Mouse (Mus musculus) hindbrain, embryonic 13.5 days (tissue): ENCODE measurements at regions not wholly inside any gene's neighbourhood (a gene's known extent, or its start where the extent isn't known, plus 50 kb on each side); places are given as distances from the start of the nearest gene placed in this dataset.
A peak's percentile ranks its signal among the peaks of the same experiment; 100 is the strongest.

Experiments
- ATAC-seq: fragments of 200-750 bp; cut with Nextera tagmentation; 2 replicates; pipeline ENCODE4 v1.8.0; 2017; ENCODE audit warnings: moderate TSS enrichment; ENCODE audit not compliant: low FRiP score
- H3K27ac ChIP-seq: fragments of 300-500 bp; sonication (generic); 2 replicates; pipeline ENCODE4 v1.5.1; 2015; ENCODE audit warnings: inconsistent platforms, mild to moderate bottlenecking, moderate library complexity
- H3K27me3 ChIP-seq: fragments of 300-500 bp; sonication (generic); 2 replicates; pipeline ENCODE4 v1.6.1; 2015; ENCODE audit warnings: mild to moderate bottlenecking, inconsistent platforms
- H3K36me3 ChIP-seq: fragments of 300-500 bp; sonication (generic); 2 replicates; pipeline ENCODE4 v1.6.1; 2015; ENCODE audit warnings: mild to moderate bottlenecking, inconsistent platforms
- H3K4me1 ChIP-seq: fragments of 300-500 bp; sonication (generic); replicated peaks from 2 replicates; pipeline ENCODE4 v1.6.1; 2015; ENCODE audit warnings: inconsistent platforms
- H3K4me2 ChIP-seq: fragments of 300-500 bp; sonication (generic); 2 replicates; pipeline ENCODE4 v1.6.1; 2015; ENCODE audit warnings: inconsistent platforms, mild to moderate bottlenecking, moderate library complexity
- H3K4me3 ChIP-seq: fragments of 300-500 bp; sonication (generic); 2 replicates; pipeline ENCODE4 v1.5.1; 2015; ENCODE audit warnings: mild to moderate bottlenecking, inconsistent platforms
- H3K9ac ChIP-seq: fragments of 300-500 bp; sonication (generic); 2 replicates; pipeline ENCODE4 v1.6.1; 2015; ENCODE audit warnings: mild to moderate bottlenecking, inconsistent platforms
- H3K9me3 ChIP-seq: fragments of 300-500 bp; sonication (generic); 2 replicates; pipeline ENCODE4 v1.6.1; 2016; ENCODE audit warnings: inconsistent platforms
- WGBS: fragments of 180-500 bp; shearing (Covaris S2); methylation state at CpG from one replicate; pipeline ENCODE4 v1.1.7; 2015; 5-methylcytosine and 5-hydroxymethylcytosine counted together

DNA sequence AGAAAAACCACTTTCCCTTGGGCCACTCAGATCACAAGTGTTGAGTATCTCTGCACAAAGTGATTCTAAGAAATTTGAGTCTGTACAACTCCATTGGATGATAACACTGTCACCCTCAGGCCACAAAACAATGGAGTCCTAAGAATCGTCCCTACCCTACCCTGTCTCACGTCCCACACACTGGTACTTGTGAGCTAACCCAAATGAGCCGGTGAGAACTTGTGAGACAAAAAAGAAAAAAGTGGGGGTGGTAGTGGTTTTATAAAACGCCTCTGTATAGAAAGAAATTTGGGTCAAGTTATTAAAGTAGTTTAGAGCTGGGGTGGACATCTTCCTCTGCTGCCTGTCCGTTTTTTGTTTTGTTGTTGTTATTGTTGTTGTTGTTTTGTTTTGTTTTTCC is 264.8 kb upstream of the 4930412O13Rik start:
- Histone ChIP-seq H3K36me3 (no peaks in the 10 kb centered on the region), H3K9ac (no peak overlapping the region), H3K4me2 (no peak overlapping the region), H3K27me3 (no peaks in the 10 kb centered on the region), H3K4me1 (peaks cover 8% of the 10 kb centered on the region; the same call in 1 of the 2 replicates), H3K27ac (no peak overlapping the region), H3K4me3 (no peak overlapping the region), H3K9me3 (no peaks in the 10 kb centered on the region)
- no peak for ATAC-seq
- WGBS = 82% methylated on average over 5 of the region's 5 CpGs

DNA sequence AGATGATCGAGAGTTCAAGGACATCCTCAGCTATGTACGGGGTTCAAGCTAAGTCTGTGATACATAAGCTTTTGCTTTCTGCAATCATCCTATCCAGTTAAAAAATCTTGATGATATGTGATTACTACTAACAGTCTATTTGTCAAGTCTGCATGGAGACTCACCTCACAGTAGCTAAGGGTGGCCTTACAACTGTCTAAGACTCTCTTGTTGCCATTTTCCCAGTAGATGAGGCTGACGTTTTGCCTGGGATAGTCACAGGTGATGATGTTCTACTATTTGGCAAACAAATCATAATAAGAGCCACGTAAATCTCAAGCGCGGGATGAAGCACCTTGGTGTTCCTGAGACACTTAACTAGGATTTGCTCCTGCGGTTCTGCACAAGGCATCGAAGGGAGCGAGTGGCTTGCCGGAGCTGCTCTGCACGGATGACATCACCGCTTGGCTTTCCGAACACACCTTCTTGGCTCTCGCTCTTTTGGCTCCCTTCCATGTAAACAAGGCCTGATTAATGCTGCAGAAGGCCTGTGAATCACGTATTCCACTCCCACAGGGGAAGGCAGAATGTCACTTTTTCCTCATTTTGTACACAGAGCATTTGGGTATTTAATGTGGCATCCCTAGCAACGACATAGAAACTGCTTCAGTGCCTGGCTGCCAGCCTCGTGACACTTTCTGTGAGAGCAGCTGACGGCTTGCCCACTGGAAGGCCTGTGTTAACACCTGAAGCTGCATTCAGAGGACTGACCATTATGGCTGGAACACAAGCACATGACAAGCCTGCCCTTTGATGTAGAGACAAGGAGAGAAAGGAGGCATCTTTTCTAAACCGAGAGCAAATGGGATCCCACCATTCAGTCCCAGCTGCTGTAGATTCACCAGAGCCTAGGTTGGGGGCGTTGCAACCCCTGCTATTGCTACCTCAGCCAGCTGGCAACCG is 260.5 kb upstream of the 4930412O13Rik start:
- H3K27ac ChIP-seq = no peak overlapping the region
- no peaks in the 10 kb centered on the region for H3K27me3 ChIP-seq
- peak; percentile 90 for ATAC-seq
- 0 out of 2 replicates have a peak overlapping the region, but pooled peaks have one; percentile 10 for H3K4me2 ChIP-seq
- H3K36me3 ChIP-seq = no peaks in the 10 kb centered on the region
- WGBS = 65% methylated on average over 21 of the region's 21 CpGs
- no peak overlapping the region for H3K4me3 ChIP-seq
- H3K9me3 ChIP-seq = no peaks in the 10 kb centered on the region
- no peak overlapping the region for H3K9ac ChIP-seq
- peaks cover 8% of the 10 kb centered on the region; the same call in 1 of the 2 replicates for H3K4me1 ChIP-seq

DNA sequence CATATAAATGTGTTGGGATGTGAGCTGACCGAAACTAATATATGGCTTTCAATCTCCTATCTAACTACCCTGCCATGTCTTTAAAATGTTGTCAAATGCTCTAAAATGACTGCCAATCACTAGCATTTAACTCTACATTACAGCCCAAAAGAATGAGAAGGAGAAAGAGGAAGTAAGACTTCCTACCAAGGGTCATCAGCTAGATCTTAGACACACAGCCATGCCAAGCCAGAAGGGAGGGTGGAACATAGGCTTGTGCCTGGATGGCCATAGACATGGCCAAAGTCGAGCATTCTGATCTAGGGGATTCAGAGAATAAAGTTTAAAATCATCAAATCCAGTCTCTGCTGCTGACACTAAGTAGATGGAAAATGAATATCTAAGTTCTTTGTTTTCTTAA is 257.4 kb upstream of the 4930412O13Rik start:
- H3K9ac ChIP-seq = no peak overlapping the region
- no peak overlapping the region for H3K27ac ChIP-seq
- peaks cover 8% of the 10 kb centered on the region; the same call in 1 of the 2 replicates for H3K4me1 ChIP-seq
- ATAC-seq = no peak
- no peaks in the 10 kb centered on the region for H3K27me3 ChIP-seq
- no peaks in the 10 kb centered on the region for H3K36me3 ChIP-seq
- H3K9me3 ChIP-seq = no peaks in the 10 kb centered on the region
- 89% methylated on average over 2 of the region's 2 CpGs for WGBS
- no peak overlapping the region for H3K4me3 ChIP-seq
- no peak overlapping the region for H3K4me2 ChIP-seq

DNA sequence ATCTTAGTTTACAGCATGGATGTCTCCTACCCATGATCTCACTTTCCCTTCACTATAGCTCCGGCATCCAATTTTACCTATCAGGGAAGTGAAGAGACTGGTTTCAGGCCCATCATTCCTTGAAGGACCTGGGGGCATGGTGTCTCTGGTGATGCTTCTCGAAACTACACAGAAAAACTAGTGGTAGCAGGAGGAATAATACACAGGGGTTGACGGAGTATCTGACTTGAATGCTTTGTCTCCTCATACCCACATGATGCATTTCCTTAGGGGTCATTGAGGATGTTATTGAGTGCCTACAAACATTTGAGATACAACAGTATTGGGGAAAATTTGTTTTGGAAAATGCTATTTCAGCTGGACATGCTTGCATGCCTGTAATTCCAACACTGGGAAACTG is 253.0 kb upstream of the 4930412O13Rik start:
- Histone ChIP-seq H3K4me3 (no peak overlapping the region), H3K4me1 (peaks cover 6% of the 10 kb centered on the region), H3K4me2 (no peak overlapping the region), H3K9ac (no peak overlapping the region), H3K27ac (no peak overlapping the region), H3K36me3 (no peaks in the 10 kb centered on the region), H3K9me3 (no peaks in the 10 kb centered on the region), H3K27me3 (no peaks in the 10 kb centered on the region)
- 89% methylated on average over 3 of the region's 3 CpGs for WGBS
- ATAC-seq = no peak

DNA sequence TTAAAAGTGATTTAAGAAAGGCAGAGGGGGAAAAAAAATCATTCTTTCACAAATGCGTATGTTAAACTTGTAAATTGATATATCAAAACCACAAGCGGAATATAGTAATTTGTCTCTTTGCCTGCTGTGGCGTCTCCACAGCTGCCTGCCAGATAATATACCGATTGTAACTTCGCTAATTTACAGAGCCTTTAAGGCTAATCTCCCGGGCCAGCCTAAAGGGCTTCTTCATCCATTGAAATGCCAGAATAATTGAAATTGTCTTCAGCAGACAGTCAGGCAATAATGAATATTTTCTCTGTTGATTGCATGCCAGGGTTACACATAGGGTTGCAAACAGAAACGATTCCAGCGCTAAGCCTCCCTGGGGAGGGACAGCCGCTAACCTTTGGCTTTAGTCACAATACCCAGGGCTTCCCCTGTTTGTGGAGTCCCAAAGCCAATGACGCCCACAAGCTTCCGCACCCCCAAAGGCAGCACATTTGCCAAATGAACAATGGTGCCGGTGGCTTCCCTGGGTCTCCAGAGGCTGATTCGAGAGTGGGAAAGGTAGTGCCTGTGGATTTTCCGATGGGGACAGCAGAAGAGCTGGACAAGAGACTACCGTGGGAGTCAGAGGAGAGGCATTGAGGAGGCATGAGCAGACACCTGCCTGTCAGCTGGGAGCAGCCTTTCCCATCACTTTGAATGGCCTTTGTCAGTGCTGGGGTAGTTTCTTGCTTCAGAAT is 248.2 kb upstream of the 4930412O13Rik start:
- Histone ChIP-seq H3K4me1 (peaks cover 10% of the 10 kb centered on the region), H3K27ac (no peak overlapping the region), H3K36me3 (no peaks in the 10 kb centered on the region), H3K4me3 (peak overlapping the region; percentile 14), H3K27me3 (no peaks in the 10 kb centered on the region), H3K4me2 (peak overlapping the region; percentile 42), H3K9ac (peak overlapping the region; percentile 19; the same call in 1 of the 2 replicates), H3K9me3 (no peaks in the 10 kb centered on the region)
- ATAC-seq = no peak
- WGBS = 13% methylated on average over 15 of the region's 15 CpGs

DNA sequence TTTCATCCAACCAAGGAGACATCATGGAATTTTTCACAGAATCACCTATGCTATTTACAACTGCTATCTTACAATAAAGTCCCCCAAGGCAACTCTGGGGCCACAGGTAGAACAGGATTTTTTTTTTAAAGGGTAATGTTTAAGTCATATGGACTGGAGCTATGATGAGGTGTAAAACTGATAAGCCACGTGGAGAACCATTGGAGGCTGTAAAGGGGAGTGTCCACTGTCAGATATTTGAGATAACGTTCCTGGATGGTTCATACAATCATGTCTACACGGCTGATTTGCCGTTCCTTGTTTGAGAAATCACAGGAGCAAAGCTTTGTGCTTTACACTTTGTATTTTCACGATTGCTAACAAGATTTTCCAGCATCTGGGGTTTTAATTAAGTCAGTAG is 241.8 kb upstream of the 4930412O13Rik start:
- ATAC-seq = no peak
- H3K36me3 ChIP-seq = no peaks in the 10 kb centered on the region
- H3K9me3 ChIP-seq = no peaks in the 10 kb centered on the region
- H3K9ac ChIP-seq = no peak overlapping the region
- H3K4me2 ChIP-seq = no peak overlapping the region
- H3K27me3 ChIP-seq = no peaks in the 10 kb centered on the region
- no peak overlapping the region for H3K27ac ChIP-seq
- H3K4me1 ChIP-seq = no peaks in the 10 kb centered on the region
- no peak overlapping the region for H3K4me3 ChIP-seq
- WGBS = 62% methylated on average over 5 of the region's 5 CpGs

DNA sequence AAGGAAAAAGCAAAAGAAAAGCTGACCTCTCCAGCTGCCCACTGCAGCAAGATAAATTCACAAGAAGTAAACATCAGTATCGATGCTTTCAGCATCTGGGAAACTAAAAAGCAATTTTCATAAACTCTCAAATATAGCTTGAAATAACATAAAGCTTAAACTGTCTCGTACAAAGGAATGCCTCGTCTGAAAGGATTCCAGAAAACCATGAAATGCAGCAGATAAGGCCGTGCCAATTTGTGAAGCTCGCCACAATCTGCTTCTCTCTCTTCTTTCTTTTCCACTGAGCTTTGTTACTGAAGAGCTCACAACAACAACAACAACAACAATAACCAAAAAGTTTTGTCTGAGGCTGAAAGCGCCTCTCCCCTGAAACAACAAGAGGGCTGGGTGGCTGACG is 239.4 kb upstream of the 4930412O13Rik start:
- Histone ChIP-seq H3K9ac (no peak overlapping the region), H3K36me3 (no peaks in the 10 kb centered on the region), H3K4me1 (no peaks in the 10 kb centered on the region), H3K27ac (no peak overlapping the region), H3K4me2 (no peak overlapping the region), H3K4me3 (no peak overlapping the region), H3K27me3 (no peaks in the 10 kb centered on the region), H3K9me3 (no peaks in the 10 kb centered on the region)
- WGBS = 68% methylated on average over 7 of the region's 7 CpGs
- no peak for ATAC-seq

DNA sequence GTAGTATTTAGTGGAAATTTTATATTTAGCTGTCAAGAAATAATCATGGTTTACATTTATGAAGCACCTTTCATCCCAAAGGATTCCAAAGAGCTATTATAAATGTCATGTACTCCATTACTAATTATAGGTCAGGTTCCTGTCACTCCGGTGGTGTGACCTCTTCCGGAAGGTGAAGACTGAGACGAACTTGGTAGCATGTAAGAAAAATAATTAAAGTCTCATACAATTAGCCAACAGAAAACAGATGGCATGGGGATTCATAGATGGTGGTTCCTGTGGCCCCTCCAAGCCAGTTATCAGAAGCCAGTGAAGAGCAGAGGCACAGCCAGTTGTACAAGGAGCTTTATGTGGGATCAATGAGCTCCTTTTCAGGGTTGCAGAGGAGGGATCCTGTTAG is 238.6 kb upstream of the 4930412O13Rik start:
- H3K4me2 ChIP-seq = no peak overlapping the region
- H3K27me3 ChIP-seq = no peaks in the 10 kb centered on the region
- no peak overlapping the region for H3K27ac ChIP-seq
- no peaks in the 10 kb centered on the region for H3K9me3 ChIP-seq
- H3K4me3 ChIP-seq = no peak overlapping the region
- no peak overlapping the region for H3K9ac ChIP-seq
- no peak for ATAC-seq
- H3K36me3 ChIP-seq = no peaks in the 10 kb centered on the region
- 76% methylated on average over 3 of the region's 3 CpGs for whole genome bisulfite sequencing
- H3K4me1 ChIP-seq = no peaks in the 10 kb centered on the region

DNA sequence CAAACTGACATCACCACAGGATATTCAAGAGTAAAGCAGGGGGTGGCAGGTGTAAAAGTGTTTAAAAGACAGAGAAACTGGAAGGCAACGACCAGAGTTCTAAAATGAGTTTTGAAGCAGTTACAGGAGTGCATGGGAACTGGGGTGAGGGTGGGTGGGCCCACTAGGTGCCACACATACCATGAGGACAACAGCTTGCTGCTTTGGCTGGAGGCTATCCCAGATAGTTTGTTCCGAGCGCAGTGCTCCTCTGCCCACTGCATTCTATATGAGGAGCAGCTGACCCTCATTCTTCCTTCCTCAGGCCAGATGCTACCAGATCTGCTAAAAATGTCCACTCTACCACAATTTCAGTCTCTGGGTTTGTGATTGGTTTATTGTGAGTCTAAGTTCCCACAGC is 234.6 kb upstream of the 4930412O13Rik start:
- H3K9ac ChIP-seq = no peak overlapping the region
- H3K27me3 ChIP-seq = no peaks in the 10 kb centered on the region
- no peaks in the 10 kb centered on the region for H3K4me1 ChIP-seq
- H3K4me3 ChIP-seq = no peak overlapping the region
- H3K36me3 ChIP-seq = no peaks in the 10 kb centered on the region
- ATAC-seq = no peak
- WGBS = 65% methylated on average over 3 of the region's 3 CpGs
- H3K4me2 ChIP-seq = no peak overlapping the region
- H3K9me3 ChIP-seq = no peaks in the 10 kb centered on the region
- H3K27ac ChIP-seq = no peak overlapping the region

DNA sequence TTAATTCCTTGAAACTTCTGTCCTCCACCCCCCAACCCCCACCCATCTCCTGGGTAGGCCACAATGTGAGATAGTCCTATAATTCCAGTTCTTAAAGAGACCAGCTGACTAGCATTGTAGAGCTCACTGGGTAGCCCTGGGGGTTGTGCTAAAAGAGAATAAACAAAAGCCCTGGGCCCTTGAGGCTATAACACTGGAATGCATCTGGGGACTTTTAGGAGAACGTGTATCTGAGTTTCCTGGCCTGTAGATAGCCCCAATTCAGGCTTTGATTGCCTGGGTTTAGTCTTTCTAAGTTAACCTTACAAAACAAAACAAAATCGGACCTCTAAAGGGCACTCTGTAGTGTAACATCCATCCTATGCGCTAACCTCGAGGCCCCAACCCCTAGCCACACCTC is 234.1 kb upstream of the 4930412O13Rik start:
- 27% methylated on average over 4 of the region's 4 CpGs for WGBS
- Histone ChIP-seq H3K36me3 (no peaks in the 10 kb centered on the region), H3K9me3 (no peaks in the 10 kb centered on the region), H3K4me2 (no peak overlapping the region), H3K27me3 (no peaks in the 10 kb centered on the region), H3K27ac (no peak overlapping the region), H3K9ac (no peak overlapping the region), H3K4me3 (no peak overlapping the region), H3K4me1 (no peaks in the 10 kb centered on the region)
- ATAC-seq = no peak

DNA sequence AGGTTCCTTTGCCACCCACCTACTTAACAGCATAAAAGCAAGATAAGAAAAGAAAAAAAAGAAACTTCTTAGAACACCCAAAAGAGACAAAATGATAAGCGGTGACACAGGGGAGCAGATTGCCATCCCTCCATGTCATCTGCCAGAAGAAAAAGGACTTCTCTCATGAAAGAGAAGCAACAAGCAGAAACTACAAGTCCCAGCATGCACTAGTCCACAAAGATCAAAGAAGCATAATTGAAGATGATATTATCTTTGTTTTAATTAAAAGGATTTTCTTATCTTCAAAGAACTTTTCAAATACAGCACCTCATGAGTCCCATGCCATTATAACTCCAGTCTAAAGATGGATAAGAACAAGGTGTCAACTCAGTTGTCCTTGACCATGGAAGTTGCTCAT is 231.0 kb upstream of the 4930412O13Rik start:
- Histone ChIP-seq H3K27ac (no peak overlapping the region), H3K4me3 (no peak overlapping the region), H3K4me1 (no peaks in the 10 kb centered on the region), H3K9me3 (no peaks in the 10 kb centered on the region), H3K36me3 (no peaks in the 10 kb centered on the region), H3K9ac (no peak overlapping the region), H3K4me2 (no peak overlapping the region), H3K27me3 (no peaks in the 10 kb centered on the region)
- WGBS = 100% methylated on average over 1 of the region's 1 CpGs
- ATAC-seq = no peak

DNA sequence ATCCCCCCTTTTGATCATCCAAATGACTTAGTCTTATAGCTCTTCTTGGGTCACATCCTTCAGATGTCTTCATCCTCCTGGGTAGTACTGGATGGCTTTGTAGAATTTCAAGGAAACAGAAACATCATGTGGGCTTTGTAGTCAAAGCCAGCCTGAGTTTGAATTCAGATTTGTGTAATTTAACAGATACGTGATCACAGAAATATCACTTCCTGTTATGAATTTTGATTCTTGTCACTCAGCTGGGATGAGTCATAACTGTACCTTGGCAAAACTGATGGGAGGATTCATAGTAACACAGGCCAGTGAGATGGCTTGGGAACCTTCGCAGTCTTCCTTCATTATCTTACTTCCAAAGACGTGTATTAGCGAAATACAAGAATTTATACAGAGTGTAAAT is 222.2 kb upstream of the 4930412O13Rik start:
- Histone ChIP-seq H3K4me1 (no peaks in the 10 kb centered on the region), H3K4me2 (no peak overlapping the region), H3K36me3 (no peaks in the 10 kb centered on the region), H3K4me3 (no peak overlapping the region), H3K27me3 (no peaks in the 10 kb centered on the region), H3K9ac (no peak overlapping the region), H3K27ac (no peak overlapping the region), H3K9me3 (no peaks in the 10 kb centered on the region)
- 96% methylated on average over 4 of the region's 4 CpGs for WGBS
- ATAC-seq = no peak
